Mouse (Mus musculus): ENCODE measurements around the gene Gstt2.

DNA sequence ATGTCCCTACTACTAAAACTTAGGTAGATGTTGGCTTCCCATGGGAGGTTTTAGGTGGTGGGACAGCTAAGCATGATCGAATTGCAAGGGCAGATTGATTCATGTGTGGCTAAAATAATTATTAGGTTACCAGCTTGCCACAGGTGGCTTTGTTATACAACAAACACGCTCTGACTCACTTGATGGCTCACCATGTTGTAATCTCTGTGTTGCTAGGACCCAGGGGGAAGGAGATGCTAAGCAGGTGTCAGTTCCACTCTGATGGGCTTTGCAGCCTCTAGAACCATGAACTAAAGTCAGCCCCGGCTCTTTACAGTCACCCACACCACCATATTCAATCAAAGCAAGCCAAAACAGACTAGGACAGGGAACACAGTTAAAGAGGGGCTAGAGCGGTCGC is 17.3 kb downstream of the Gstt2 start:
- TF ChIP-seq CTCF (IDR thresholded peaks at IDR 0.05; ENCODE audit: extremely low read depth, insufficient read depth, insufficient read length, insufficient replicate concordance), result no peak
- no peak for TF ChIP-seq POLR2A (IDR thresholded peaks at IDR 0.05; ENCODE audit: low read depth, low read length)
